Mouse (Mus musculus) forebrain, embryonic 11.5 days (tissue): ENCODE measurements at regions not wholly inside any gene's neighbourhood (a gene's known extent, or its start where the extent isn't known, plus 50 kb on each side); places are given as distances from the start of the nearest gene placed in this dataset.

Experiments used
- ATAC-seq: fragments of 200-750 bp; cut with Nextera tagmentation; replicated peaks from 2 replicates; pipeline ENCODE4 v1.8.0; 2017; ENCODE audit warnings: moderate TSS enrichment; ENCODE audit not compliant: low FRiP score
- DNase-seq: peaks from one replicate; pipeline ENCODE4 v3.0.0-alpha.2; 2017; ENCODE audit warnings: low spot score
- H3K27ac ChIP-seq: fragments of 300-500 bp; sonication (generic); 2 replicates; pipeline ENCODE4 v1.5.1; 2014; ENCODE audit warnings: low read depth, low read length
- H3K27me3 ChIP-seq: fragments of 300-500 bp; sonication (generic); 2 replicates; pipeline ENCODE4 v1.6.1; 2014; ENCODE audit warnings: mild to moderate bottlenecking, low read length, mixed read lengths; ENCODE audit not compliant: control insufficient read depth, insufficient read depth
- H3K36me3 ChIP-seq: fragments of 300-500 bp; sonication (generic); 2 replicates; pipeline ENCODE4 v1.6.1; 2014; ENCODE audit warnings: mild to moderate bottlenecking, low read length, moderate library complexity, mixed read lengths; ENCODE audit not compliant: control insufficient read depth, insufficient read depth
- H3K4me1 ChIP-seq: fragments of 300-500 bp; sonication (generic); replicated peaks from 2 replicates; pipeline ENCODE4 v1.6.1; 2014; ENCODE audit warnings: low read length, mixed read lengths; ENCODE audit not compliant: control insufficient read depth, insufficient read depth
- H3K4me2 ChIP-seq: fragments of 300-500 bp; sonication (generic); 2 replicates; pipeline ENCODE4 v1.6.1; 2014; ENCODE audit warnings: low read depth, mild to moderate bottlenecking, low read length, moderate library complexity, mixed read lengths; ENCODE audit not compliant: severe bottlenecking
- H3K4me3 ChIP-seq: fragments of 300-500 bp; sonication (generic); 2 replicates; pipeline ENCODE4 v1.5.1; 2014; ENCODE audit warnings: low read depth, low read length
- H3K9ac ChIP-seq: fragments of 300-500 bp; sonication (generic); 2 replicates; pipeline ENCODE4 v1.6.1; 2014; ENCODE audit warnings: low read length
- H3K9me3 ChIP-seq: fragments of 300-500 bp; sonication (generic); 2 replicates; pipeline ENCODE4 v1.6.1; 2016; ENCODE audit warnings: low read length, mixed read lengths; ENCODE audit not compliant: control insufficient read depth
- WGBS: fragments of 180-500 bp; shearing (Covaris S2); extraction: QIAGEN DNeasy Blood & Tissue Kit; methylation state at CpG from one replicate; pipeline ENCODE4 v1.1.7; 2014; 5-methylcytosine and 5-hydroxymethylcytosine counted together

DNA sequence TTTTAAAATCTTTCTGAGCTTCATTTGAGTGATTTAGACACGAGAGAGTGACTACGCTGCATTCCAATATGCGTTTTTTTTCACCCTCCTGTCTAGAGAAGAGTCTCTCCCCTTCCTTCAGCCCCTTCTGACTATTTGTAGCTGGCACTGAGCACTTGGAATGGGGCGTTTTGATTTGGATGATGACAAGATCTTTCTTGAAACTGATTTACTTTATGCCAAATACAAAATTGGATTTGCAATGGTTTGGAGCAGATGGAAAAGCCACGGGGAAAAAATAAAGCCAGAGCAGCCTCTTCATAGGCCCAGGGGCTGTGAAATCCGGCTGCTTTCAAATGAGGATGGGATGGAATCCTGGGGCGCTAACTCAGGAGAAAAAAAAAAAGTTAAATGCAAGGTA, 196.0 kb downstream of the Fam84b start:
- no peak for ATAC-seq
- Histone ChIP-seq H3K4me1 (no peaks in the 10 kb centered on the region), H3K27me3 (no peaks in the 10 kb centered on the region), H3K9me3 (no peaks in the 10 kb centered on the region), H3K27ac (no peak overlapping the region), H3K9ac (no peak overlapping the region), H3K4me2 (no peak overlapping the region), H3K36me3 (no peaks in the 10 kb centered on the region), H3K4me3 (no peak overlapping the region)
- WGBS, result 77% methylated on average over 7 of the region's 7 CpGs
- DNase-seq, result no peak

GRCm38 (mm10) chr15:60655113-60655512, 198.5 kb downstream of the Fam84b start:
- Histone ChIP-seq H3K4me2 (no peak overlapping the region), H3K9ac (no peak overlapping the region)
- WGBS, result 82% methylated on average over 3 of the region's 3 CpGs

GRCm38 (mm10) chr15:60649252-60649651, 204.3 kb downstream of the Fam84b start:
- DNase-seq, result no peak
- Histone ChIP-seq H3K27me3 (no peaks in the 10 kb centered on the region), H3K9ac (no peak overlapping the region), H3K36me3 (no peaks in the 10 kb centered on the region), H3K4me3 (no peak overlapping the region), H3K9me3 (no peaks in the 10 kb centered on the region), H3K4me1 (no peaks in the 10 kb centered on the region), H3K4me2 (no peak overlapping the region), H3K27ac (no peak overlapping the region)
- 97% methylated on average over 2 of the region's 2 CpGs for WGBS
- ATAC-seq, result no peak

More at GRCm38 (mm10) chr15:60655113-60655512, 198.5 kb downstream of the Fam84b start:
- Histone ChIP-seq H3K36me3 (no peaks in the 10 kb centered on the region), H3K27me3 (no peaks in the 10 kb centered on the region), H3K9me3 (no peaks in the 10 kb centered on the region), H3K27ac (no peak overlapping the region), H3K4me3 (no peak overlapping the region), H3K4me1 (no peaks in the 10 kb centered on the region)
- DNase-seq (no peak), ATAC-seq (no peak)

GRCm38 (mm10) chr15:60641770-60642169, 211.8 kb downstream of the Fam84b start:
- Histone ChIP-seq H3K4me1 (no peaks in the 10 kb centered on the region), H3K9ac (no peak overlapping the region), H3K36me3 (no peaks in the 10 kb centered on the region), H3K27me3 (no peaks in the 10 kb centered on the region), H3K4me2 (no peak overlapping the region), H3K9me3 (no peaks in the 10 kb centered on the region), H3K4me3 (no peak overlapping the region), H3K27ac (no peak overlapping the region)
- ATAC-seq (no peak), DNase-seq (no peak)
- WGBS, result 93% methylated on average over 1 of the region's 1 CpGs

- no peak overlapping the region for H3K9ac ChIP-seq
- H3K4me1 ChIP-seq, result peaks cover 4% of the 10 kb centered on the region; the same call in 1 of the 2 replicates
- H3K27me3 ChIP-seq, result no peaks in the 10 kb centered on the region
- H3K4me3 ChIP-seq, result no peak overlapping the region
- WGBS, result 46% methylated on average over 3 of the region's 3 CpGs
- H3K9me3 ChIP-seq, result no peaks in the 10 kb centered on the region
- H3K27ac ChIP-seq, result no peak overlapping the region
- DNase-seq (no peak), ATAC-seq (peak; percentile 64)
- no peak overlapping the region for H3K4me2 ChIP-seq
- H3K36me3 ChIP-seq, result no peaks in the 10 kb centered on the region
Observed at GRCm38 (mm10) chr15:60633457-60633850, 220.1 kb downstream of the Fam84b start.

DNA sequence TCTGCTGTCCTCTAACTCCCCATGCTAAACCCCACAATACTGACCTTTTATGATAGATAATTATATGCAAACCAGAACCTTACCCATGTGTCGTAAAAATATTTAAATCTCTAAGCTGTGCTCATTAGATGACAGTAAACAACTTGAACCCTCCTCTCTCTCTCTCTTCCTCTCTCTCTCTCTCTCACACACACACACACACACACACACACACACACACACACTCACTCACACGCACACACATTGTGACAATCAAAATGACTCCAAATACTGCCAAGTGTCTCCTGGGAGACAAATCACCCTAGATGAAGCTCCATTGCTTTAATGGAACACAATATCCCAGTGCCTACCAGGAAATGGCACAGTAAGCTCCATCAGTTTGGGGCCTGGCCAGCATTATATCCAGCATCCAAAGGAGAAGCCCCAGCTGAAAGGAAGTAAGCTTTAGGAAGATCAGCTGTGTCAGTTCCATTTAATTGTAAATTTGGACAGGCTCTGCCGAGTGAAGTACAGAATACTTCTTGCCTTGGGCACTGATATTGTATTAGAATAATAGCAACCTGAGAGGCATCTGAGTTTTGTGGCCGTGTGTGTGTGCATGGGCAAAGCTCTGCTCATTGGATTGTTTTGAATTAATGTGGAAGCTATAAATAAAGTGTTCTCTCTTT, 220.7 kb downstream of the Fam84b start:
- H3K9me3 ChIP-seq, result no peaks in the 10 kb centered on the region
- peaks cover 4% of the 10 kb centered on the region; the same call in 1 of the 2 replicates for H3K4me1 ChIP-seq
- H3K9ac ChIP-seq, result no peak overlapping the region
- H3K4me2 ChIP-seq, result no peak overlapping the region
- ATAC-seq (peak; percentile 70), DNase-seq (no peak)
- H3K36me3 ChIP-seq, result no peaks in the 10 kb centered on the region
- H3K4me3 ChIP-seq, result no peak overlapping the region
- H3K27me3 ChIP-seq, result no peaks in the 10 kb centered on the region
- WGBS, result 26% methylated on average over 4 of the region's 4 CpGs
- H3K27ac ChIP-seq, result no peak overlapping the region

- no peak overlapping the region for H3K27ac ChIP-seq
- H3K9ac ChIP-seq, result no peak overlapping the region
- no peaks in the 10 kb centered on the region for H3K27me3 ChIP-seq
- WGBS, result 84% methylated on average over 7 of the region's 7 CpGs
- no peak for ATAC-seq
- DNase-seq, result no peak
- no peaks in the 10 kb centered on the region for H3K9me3 ChIP-seq
- no peak overlapping the region for H3K4me3 ChIP-seq
- peaks cover 4% of the 10 kb centered on the region; the same call in 1 of the 2 replicates for H3K4me1 ChIP-seq
- H3K36me3 ChIP-seq, result no peaks in the 10 kb centered on the region
- H3K4me2 ChIP-seq, result no peak overlapping the region
Observed at GRCm38 (mm10) chr15:60630756-60631402, 222.7 kb downstream of the Fam84b start.

- no peaks in the 10 kb centered on the region for H3K9me3 ChIP-seq
- no peak overlapping the region for H3K27ac ChIP-seq
- no peak overlapping the region for H3K4me2 ChIP-seq
- no peak overlapping the region for H3K9ac ChIP-seq
- H3K4me3 ChIP-seq, result no peak overlapping the region
- ATAC-seq (no peak), DNase-seq (no peak)
- H3K36me3 ChIP-seq, result no peaks in the 10 kb centered on the region
- no peaks in the 10 kb centered on the region for H3K27me3 ChIP-seq
- H3K4me1 ChIP-seq, result no peaks in the 10 kb centered on the region
- 86% methylated on average over 2 of the region's 2 CpGs for WGBS
Observed at GRCm38 (mm10) chr15:60618801-60619200, 234.8 kb downstream of the Fam84b start.

GRCm38 (mm10) chr15:60617371-60617770, 236.2 kb downstream of the Fam84b start:
- Histone ChIP-seq H3K4me1 (no peaks in the 10 kb centered on the region), H3K9ac (no peak overlapping the region), H3K4me2 (no peak overlapping the region), H3K36me3 (no peaks in the 10 kb centered on the region), H3K27ac (no peak overlapping the region), H3K4me3 (no peak overlapping the region), H3K27me3 (no peaks in the 10 kb centered on the region), H3K9me3 (no peaks in the 10 kb centered on the region)
- WGBS, result 76% methylated on average over 2 of the region's 2 CpGs
- DNase-seq (no peak), ATAC-seq (no peak)
